Mouse (Mus musculus) stomach, embryonic 15.5 days (tissue): ENCODE measurements around the gene Hspa12a. TPM values are rescaled to one million over a fixed set of nuclear protein-coding genes. Genes with fewer than 3 reads are reported as not detected.
A peak's percentile ranks its signal among the peaks of the same experiment; 100 is the strongest.
"Not testable (repeated sequence)": the region's sequence is repeated elsewhere in the genome, so short reads cannot be mapped to it uniquely, and the experiment has no call there.

ENCODE experiments used
- ATAC-seq: fragments of 200-750 bp; cut with Nextera tagmentation; 2 replicates; pipeline ENCODE4 v1.8.0; 2017; ENCODE audit warnings: low read depth, moderate number of reproducible peaks, moderate TSS enrichment; ENCODE audit not compliant: insufficient read depth, low FRiP score
- H3K27ac ChIP-seq: fragments of 300-500 bp; sonication (generic); 2 replicates; pipeline ENCODE4 v1.5.1; 2015; ENCODE audit warnings: mild to moderate bottlenecking, inconsistent platforms
- H3K27me3 ChIP-seq: fragments of 300-500 bp; sonication (generic); replicated peaks from 2 replicates; pipeline ENCODE4 v1.6.1; 2015; ENCODE audit warnings: inconsistent platforms
- H3K36me3 ChIP-seq: fragments of 300-500 bp; sonication (generic); 2 replicates; pipeline ENCODE4 v1.6.1; 2015; ENCODE audit warnings: inconsistent platforms
- H3K4me1 ChIP-seq: fragments of 300-500 bp; sonication (generic); 2 replicates; pipeline ENCODE4 v1.6.1; 2015; ENCODE audit warnings: inconsistent platforms
- H3K4me2 ChIP-seq: fragments of 300-500 bp; sonication (generic); 2 replicates; pipeline ENCODE4 v1.6.1; 2015; ENCODE audit warnings: mild to moderate bottlenecking, inconsistent platforms
- H3K4me3 ChIP-seq: fragments of 300-500 bp; sonication (generic); replicated peaks from 2 replicates; pipeline ENCODE4 v1.5.1; 2015; ENCODE audit warnings: inconsistent platforms
- H3K9ac ChIP-seq: fragments of 300-500 bp; sonication (generic); 2 replicates; pipeline ENCODE4 v1.6.1; 2015; ENCODE audit warnings: inconsistent platforms
- H3K9me3 ChIP-seq: fragments of 300-500 bp; sonication (generic); 2 replicates; pipeline ENCODE4 v1.6.1; 2016; ENCODE audit warnings: inconsistent platforms
- WGBS: fragments of 180-500 bp; shearing (Covaris S2); methylation state at CpG from one replicate; pipeline ENCODE4 v1.1.7; 2015; 5-methylcytosine and 5-hydroxymethylcytosine counted together
- polyA plus RNA-seq: library from polyadenylated mRNA; unstranded; fragments of >200 nt; fragmentation: Nextera tagmentation; extraction: Ambion mirVana; gene quantifications from 2 replicates; pipeline ENCODE4 v1.2.1, GENCODE M21; 2015

Gene Hspa12a
- polyA plus RNA-seq, 1 experiment from 2014 or later, result 6.0 TPM

DNA sequence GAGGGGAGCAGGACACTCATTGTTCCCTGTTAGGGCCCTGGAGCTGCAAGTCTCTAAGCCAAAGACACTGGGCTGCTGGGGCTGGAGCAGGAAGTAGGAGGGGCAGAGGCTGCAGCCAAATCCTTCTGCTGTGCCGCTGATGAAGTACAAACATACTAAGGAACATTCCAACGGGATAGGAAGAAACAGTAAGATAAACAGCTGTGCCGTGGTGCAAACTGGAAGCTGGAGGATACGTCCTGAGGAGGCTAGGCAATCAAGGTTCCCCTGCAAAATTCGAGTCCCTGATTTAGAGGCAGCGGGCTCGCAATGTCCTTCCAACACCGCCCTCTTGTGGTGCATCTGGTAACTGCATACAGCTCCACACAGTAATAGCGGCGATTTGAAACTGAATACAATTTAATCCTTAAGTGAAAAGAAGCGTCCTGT is 39.5 kb downstream of the Hspa12a start:
- Histone ChIP-seq H3K36me3 (no peaks in the 10 kb centered on the region), H3K4me2 (peak overlapping the region; percentile 48), H3K4me3 (no peak overlapping the region; the same call in 1 of the 2 replicates), H3K27me3 (no peaks in the 10 kb centered on the region), H3K9ac (no peak overlapping the region), H3K27ac (no peak overlapping the region; the same call in 1 of the 2 replicates), H3K9me3 (no peaks in the 10 kb centered on the region), H3K4me1 (no peaks in the 10 kb centered on the region)
- peak; percentile 63; the same call in 1 of the 2 replicates for ATAC-seq
- WGBS, result under 1% methylated on average over 11 of the region's 11 CpGs

DNA sequence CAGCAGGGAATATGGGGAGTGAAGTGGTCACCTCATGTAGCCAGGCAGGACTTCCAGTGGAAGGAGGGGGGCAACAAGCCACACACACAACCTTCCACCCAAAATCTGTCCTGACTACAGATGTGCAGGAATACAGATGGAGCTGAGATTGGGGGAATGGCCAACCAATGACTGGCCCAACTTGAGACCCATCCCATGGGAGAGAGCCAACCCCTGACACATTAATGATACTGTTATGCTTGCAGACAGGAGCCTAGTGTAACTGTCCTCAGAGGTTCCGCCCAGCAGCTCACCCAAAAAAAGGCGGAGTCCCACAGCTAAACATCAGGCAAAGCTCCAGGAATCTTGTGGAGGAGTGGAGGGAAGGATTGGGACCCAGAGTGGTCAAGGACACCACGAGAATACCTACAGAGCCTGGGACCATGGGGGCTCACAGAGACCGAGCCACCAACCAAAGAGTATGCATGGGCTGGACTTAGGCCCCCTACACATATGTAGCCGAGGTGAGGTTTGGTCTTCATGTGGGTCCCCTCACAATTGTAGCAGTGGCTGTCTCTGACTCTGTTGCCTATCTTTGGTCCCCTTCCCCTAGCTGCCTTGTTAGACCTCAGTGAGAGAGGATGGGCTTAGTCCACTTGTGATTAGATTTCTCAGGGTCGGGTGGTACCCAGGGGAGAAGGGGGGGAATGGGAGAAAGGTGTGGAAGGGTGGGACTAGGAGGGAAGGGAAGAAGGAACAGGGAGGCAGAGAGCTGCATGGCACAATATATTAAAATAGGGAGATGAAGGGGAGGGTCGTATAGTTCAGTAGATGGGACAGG is 40.2 kb downstream of the Hspa12a start:
- WGBS, result 58% methylated on average over 7 of the region's 7 CpGs
- H3K4me1 ChIP-seq, result no peaks in the 10 kb centered on the region
- no peak; the same call in 1 of the 2 replicates for ATAC-seq
- H3K27ac ChIP-seq, result no peak overlapping the region; the same call in 1 of the 2 replicates
- no peak overlapping the region; the same call in 1 of the 2 replicates for H3K4me3 ChIP-seq
- H3K4me2 ChIP-seq, result peak overlapping the region; percentile 48; the same call in 1 of the 2 replicates
- H3K9ac ChIP-seq, result no peak overlapping the region
- H3K36me3 ChIP-seq, result no peaks in the 10 kb centered on the region
- H3K9me3 ChIP-seq, result no peaks in the 10 kb centered on the region
- no peaks in the 10 kb centered on the region for H3K27me3 ChIP-seq

GRCm38 (mm10) chr19:58900471-58900870 is 43.0 kb downstream of the Hspa12a start:
- H3K36me3 ChIP-seq, H3K27me3 ChIP-seq, H3K9ac ChIP-seq, H3K4me1 ChIP-seq, H3K4me2 ChIP-seq, ATAC-seq, H3K27ac ChIP-seq, H3K4me3 ChIP-seq, H3K9me3 ChIP-seq: not testable (repeated sequence)
- WGBS, result 92% methylated on average over 10 of the region's 10 CpGs

GRCm38 (mm10) chr19:58896216-58896615 is 47.2 kb downstream of the Hspa12a start:
- no peaks in the 10 kb centered on the region for H3K27me3 ChIP-seq
- no peaks in the 10 kb centered on the region for H3K4me1 ChIP-seq
- H3K36me3 ChIP-seq, result no peaks in the 10 kb centered on the region
- H3K9me3 ChIP-seq, result no peaks in the 10 kb centered on the region
- no peak overlapping the region for H3K9ac ChIP-seq
- ATAC-seq, result no peak
- no peak overlapping the region for H3K4me3 ChIP-seq
- H3K27ac ChIP-seq, result no peak overlapping the region
- H3K4me2 ChIP-seq, result no peak overlapping the region
- 65% methylated on average over 2 of the region's 3 CpGs for WGBS

DNA sequence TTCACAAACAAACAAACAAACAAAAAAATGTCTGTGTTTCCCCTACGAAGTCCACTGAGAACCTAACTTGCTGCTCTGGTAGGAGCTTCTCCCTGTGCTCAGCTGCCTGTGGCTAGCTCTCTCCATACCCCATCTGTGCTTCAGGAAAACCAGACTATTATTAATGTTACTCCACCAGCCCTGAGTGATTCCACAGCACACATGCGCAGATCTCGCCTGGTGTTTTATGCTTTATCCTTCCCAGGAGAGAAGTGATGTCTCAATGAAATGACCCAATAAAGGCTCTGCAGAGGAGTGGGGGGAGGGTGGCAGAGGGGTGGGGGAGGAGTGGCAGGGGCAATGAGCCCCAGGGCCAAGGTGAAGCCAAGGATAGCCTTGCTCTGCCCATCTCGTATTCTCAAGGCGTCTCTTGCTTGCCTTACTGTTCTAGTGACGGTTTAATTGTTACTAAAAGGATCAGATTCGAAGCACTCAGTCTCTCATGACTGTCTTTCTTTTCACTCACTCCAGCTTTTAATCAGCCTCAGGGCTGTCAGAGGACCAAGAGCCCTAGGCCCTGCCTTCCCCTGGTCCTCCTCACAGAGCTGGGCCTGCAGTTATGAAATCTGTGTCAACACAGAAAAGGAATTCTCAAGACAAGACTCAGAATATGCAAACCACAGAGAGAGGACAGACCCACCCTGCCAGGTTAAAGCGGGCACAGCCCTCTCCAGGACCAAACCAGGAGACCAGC is 54.0 kb downstream of the Hspa12a start:
- no peaks in the 10 kb centered on the region for H3K9me3 ChIP-seq
- no peak overlapping the region for H3K27ac ChIP-seq
- 75% methylated on average over 8 of the region's 8 CpGs for WGBS
- no peak for ATAC-seq
- H3K4me1 ChIP-seq, result no peaks in the 10 kb centered on the region
- H3K4me2 ChIP-seq, result no peak overlapping the region
- H3K9ac ChIP-seq, result no peak overlapping the region
- no peaks in the 10 kb centered on the region for H3K36me3 ChIP-seq
- H3K4me3 ChIP-seq, result no peak overlapping the region
- no peaks in the 10 kb centered on the region for H3K27me3 ChIP-seq

DNA sequence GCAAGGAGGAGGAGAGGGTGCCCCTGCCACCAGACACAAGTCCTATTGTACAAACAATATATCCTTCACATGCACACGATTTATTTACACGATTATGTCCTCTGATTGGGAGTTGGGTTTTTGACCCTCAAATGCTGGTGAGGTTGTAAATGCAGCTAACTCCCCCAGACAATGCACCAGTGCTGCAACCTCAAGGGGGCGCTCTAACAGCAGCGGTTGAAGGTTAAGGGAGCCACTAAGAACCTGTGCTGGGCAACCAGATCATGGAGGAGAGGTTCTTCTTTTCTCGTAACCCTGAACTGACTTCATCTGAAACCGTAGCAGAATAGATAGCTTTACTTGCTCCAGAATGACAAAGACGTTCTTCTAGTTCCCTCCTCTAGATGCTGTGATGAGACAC is 57.0 kb downstream of the Hspa12a start:
- Histone ChIP-seq H3K9ac (no peak overlapping the region), H3K27me3 (no peaks in the 10 kb centered on the region), H3K27ac (no peak overlapping the region), H3K36me3 (no peaks in the 10 kb centered on the region), H3K4me2 (no peak overlapping the region), H3K4me1 (no peaks in the 10 kb centered on the region), H3K9me3 (no peaks in the 10 kb centered on the region), H3K4me3 (no peak overlapping the region)
- 63% methylated on average over 7 of the region's 7 CpGs for WGBS
- ATAC-seq, result no peak

DNA sequence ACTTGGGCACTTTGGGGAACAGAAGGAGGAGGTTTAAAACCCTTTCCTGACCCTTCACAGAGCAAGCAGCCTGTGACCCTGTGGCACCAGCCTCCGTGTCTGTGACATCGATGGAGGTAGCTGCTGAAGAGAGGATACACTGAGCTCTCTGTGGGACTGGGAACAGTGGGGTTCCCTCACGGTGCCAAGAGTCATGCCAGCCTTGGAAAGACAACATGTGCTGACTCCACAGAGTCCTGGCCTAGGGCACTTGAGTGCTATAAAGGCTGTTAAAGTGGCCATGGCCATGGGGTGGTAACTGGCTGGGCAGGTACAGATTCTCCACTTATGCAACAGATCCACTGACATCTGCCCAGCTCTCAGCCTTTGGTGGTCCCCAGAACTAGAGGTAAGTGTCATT is 60.0 kb downstream of the Hspa12a start:
- Histone ChIP-seq H3K9me3 (no peaks in the 10 kb centered on the region), H3K27me3 (no peaks in the 10 kb centered on the region), H3K9ac (no peak overlapping the region), H3K4me2 (no peak overlapping the region), H3K4me1 (peaks cover 1% of the 10 kb centered on the region; the same call in 1 of the 2 replicates), H3K36me3 (no peaks in the 10 kb centered on the region), H3K4me3 (no peak overlapping the region), H3K27ac (no peak overlapping the region)
- ATAC-seq, result no peak
- 79% methylated on average over 3 of the region's 3 CpGs for whole genome bisulfite sequencing

- Histone ChIP-seq H3K27me3 (no peaks in the 10 kb centered on the region), H3K4me2 (no peak overlapping the region)
These were observed 61.1 kb downstream of the Hspa12a start for GRCm38 (mm10) chr19:58882336-58882735.

DNA sequence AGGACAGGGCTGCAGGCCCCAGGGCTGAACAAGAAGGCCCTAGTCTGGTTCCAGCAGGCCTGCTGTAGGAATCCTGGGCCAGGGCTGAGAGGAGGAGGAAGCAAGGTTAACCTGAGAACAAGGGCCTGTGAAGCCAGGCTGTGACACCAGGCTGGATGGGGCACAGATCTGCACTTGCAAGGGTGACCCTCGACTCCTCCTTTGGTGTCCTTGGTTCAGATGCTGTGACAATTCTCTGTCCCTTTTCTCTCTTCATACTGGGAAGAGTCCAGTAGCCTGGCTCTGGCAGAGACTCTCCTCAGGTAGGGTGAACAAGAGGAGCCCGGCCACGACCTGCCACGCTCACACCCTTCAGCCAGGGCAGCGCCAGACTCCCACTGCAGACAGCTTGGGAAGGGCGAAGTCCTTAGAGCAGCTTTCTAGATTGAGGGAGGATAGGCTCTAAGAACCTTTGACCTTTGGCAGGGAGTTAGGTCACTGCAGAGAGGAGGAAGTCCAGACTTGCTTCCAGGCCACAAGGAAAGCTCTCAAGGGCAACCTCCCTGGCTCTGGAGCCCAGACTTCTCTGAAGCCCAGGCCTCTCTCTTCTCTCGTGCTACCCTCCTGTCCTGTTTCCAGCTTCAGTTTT is 64.0 kb downstream of the Hspa12a start:
- 83% methylated on average over 7 of the region's 7 CpGs for WGBS
- Histone ChIP-seq H3K9ac (no peak overlapping the region), H3K27me3 (no peaks in the 10 kb centered on the region), H3K4me3 (no peak overlapping the region), H3K9me3 (no peaks in the 10 kb centered on the region), H3K4me1 (peaks cover 3% of the 10 kb centered on the region; the same call in 1 of the 2 replicates), H3K36me3 (no peaks in the 10 kb centered on the region), H3K27ac (no peak overlapping the region), H3K4me2 (no peak overlapping the region)
- no peak for ATAC-seq

More at GRCm38 (mm10) chr19:58882336-58882735, 61.1 kb downstream of the Hspa12a start:
- H3K9ac ChIP-seq, result no peak overlapping the region
- H3K36me3 ChIP-seq, result no peaks in the 10 kb centered on the region
- H3K4me3 ChIP-seq, result no peak overlapping the region
- no peaks in the 10 kb centered on the region for H3K9me3 ChIP-seq
- ATAC-seq, result no peak
- H3K4me1 ChIP-seq, result peaks cover 3% of the 10 kb centered on the region; the same call in 1 of the 2 replicates
- no peak overlapping the region for H3K27ac ChIP-seq
- 86% methylated on average over 4 of the region's 4 CpGs for WGBS

GRCm38 (mm10) chr19:58878560-58878959 is 64.9 kb downstream of the Hspa12a start:
- Histone ChIP-seq H3K27ac (no peak overlapping the region), H3K4me3 (no peak overlapping the region), H3K27me3 (no peaks in the 10 kb centered on the region), H3K9ac (no peak overlapping the region), H3K36me3 (no peaks in the 10 kb centered on the region), H3K9me3 (no peaks in the 10 kb centered on the region), H3K4me2 (no peak overlapping the region), H3K4me1 (peaks cover 3% of the 10 kb centered on the region; the same call in 1 of the 2 replicates)
- WGBS, result 63% methylated on average over 2 of the region's 2 CpGs
- ATAC-seq, result no peak; the same call in 1 of the 2 replicates

- Histone ChIP-seq H3K27me3 (no peaks in the 10 kb centered on the region), H3K4me2 (no peak overlapping the region), H3K9me3 (no peaks in the 10 kb centered on the region), H3K36me3 (no peaks in the 10 kb centered on the region), H3K4me1 (peaks cover 3% of the 10 kb centered on the region; the same call in 1 of the 2 replicates), H3K4me3 (no peak overlapping the region), H3K27ac (no peak overlapping the region), H3K9ac (no peak overlapping the region)
- no peak for ATAC-seq
- WGBS, result 65% methylated on average over 3 of the region's 3 CpGs
These were observed 69.9 kb downstream of the Hspa12a start for GRCm38 (mm10) chr19:58873536-58873935.
